Mouse (Mus musculus) kidney, postnatal 36 days (tissue): ENCODE data around the gene Gpr146.

Experiments used
- DNase-seq, 2 experiments: peaks; one replicate each; pipeline ENCODE4 v3.0.0; 2021 to 2022; ENCODE audit warnings: mixed read lengths in 2 of 2

Gene Gpr146

DNA sequence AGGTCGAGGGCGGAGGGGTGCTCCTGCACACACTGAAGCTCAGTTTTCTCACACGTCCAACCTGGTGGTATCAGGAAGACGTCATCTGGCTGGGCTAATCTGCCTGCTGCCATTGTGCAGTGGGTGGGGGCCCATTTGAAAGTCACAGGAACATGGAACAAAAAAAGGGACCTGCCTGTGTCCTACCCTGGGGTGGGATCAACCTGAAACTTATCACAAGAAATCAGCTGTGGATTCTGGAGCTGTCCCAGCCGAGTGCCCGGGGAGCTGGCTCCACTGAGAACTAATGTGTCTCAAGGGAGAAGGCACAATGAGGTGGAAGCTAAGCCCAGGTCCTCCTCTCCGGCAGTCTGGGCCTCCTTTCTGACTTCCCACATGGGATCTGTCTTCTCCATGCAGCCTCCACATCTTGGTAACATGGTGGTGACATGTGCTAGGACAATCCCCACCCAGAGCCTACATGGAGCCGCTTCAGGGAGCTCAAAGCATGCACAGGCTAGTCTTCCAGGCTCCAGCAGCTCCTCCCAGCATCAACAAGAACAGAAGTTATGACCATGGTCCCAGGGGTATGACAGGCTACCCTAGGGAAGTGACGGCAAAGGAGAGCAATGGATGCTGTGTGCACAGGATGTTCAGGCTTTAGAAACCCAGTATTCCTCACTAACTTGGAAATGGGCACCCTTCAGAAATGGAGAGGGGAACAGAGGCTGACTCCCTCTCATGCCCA, 56.5 kb downstream of the Gpr146 start:
- DNase-seq: no peak

DNA sequence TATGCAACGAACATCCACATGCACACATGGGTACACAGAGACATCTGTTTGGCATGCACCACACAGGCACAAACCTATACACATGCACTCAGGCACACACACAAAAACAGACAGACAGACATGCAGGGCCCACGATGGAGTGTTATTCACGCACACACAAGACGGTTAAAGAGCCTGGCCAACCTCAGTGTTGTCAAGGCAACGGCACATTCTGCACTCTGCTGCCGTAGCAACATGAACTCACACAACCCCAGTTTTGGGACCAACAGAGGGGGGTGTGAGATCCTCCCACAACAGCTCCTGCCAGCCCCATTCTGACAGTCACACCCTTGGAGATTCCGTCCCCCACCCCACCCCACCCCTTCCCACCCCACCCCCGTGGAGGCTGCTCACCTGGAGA, 57.4 kb downstream of the Gpr146 start:
- DNase-seq: no peak

DNA sequence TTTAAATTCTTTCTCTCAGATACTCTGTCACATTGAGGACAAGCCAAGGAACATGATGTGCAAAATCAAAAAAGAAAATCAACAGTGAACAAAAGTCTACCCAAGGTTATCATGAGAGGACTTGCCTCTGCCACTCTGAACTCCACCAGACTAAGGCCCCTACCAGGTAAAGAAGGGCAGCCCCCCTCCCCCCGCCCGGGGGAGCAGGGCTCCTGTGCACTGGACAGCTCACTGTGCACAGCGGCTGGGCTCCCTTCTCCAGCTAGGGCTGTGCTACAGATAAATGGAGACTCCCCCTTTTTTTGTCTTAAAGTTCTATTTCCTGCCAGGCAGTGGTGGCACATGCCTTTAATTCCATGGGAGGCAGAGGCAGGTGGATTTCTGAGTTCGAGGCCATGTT, 60.3 kb downstream of the Gpr146 start:
- DNase-seq: no peak

DNA sequence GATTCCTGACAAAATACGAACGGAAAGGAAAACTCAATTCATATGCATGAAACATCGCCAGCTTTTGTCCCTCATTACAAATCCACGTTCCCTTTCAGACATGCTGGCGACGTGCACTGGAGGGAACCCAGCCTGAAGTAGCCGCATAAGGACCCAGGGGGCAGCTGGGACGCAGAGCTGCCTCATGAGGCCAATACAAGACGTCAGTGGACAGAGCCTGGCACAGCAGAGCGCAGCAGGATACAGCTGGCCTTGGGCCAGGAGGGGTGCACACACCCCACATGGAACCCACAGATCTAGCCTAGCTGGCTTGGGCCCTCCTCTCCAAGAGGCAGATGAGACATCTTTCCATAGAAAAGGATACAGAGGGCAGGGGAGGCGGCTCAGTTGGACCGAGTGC, 60.9 kb downstream of the Gpr146 start:
- no peak for DNase-seq

DNA sequence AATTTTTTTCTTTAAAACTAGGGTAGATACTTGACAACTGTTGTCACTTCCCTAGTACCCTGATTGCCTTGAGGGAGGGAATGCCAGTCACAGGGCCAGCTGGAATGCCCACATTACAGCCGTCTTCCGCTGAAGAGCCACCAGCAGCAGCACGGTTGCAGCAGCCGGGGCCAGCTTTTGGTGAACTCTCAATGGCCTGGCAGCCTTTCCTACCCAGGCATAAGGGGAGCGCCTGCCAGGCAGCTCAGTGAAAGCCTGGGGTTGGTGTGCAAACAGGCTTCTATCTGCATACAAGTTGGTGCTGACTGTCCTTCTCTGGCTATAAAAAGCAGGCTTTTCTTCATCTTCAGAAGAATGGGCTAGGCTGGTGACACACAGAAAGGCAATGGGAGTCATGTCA, 63.0 kb downstream of the Gpr146 start:
- no peak for DNase-seq

DNA sequence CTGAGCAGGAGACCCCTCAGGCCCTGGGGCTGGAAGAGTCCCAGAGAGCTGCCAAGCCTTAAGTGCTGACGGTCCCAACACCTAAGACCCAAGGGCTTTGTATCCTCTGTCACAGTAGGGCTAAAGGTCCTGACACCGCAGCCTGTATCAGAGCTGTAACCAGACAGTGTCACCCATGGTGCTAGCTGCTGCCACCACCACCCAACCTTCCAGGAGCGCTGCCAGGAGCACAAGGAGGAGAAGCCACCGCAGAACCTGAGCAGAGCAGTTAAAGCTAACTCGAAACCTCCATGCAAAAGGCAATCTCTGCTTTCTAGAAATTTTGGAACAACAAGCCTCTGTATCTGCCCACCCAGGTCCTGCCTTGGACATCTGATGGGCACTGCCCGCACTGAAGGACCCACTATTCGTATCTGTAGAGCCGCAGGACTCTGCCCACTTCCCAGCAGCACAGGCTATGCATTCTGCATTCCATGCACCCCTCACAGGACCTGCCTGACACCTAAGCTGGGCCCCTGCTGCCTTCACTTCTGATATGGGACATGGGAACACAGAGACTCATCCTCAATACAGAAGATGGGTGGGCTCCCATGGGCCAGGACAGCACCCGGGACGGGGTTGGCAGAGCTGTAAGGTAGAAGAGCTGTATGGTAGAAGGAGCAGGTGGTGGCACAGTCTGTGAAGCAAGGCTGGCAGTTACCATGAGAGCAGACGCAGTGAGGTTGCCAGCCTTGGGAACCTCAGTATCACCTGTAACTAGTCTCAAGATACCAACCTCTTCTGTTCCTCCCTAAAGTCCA, 63.6 kb downstream of the Gpr146 start:
- DNase-seq: no peak

DNA sequence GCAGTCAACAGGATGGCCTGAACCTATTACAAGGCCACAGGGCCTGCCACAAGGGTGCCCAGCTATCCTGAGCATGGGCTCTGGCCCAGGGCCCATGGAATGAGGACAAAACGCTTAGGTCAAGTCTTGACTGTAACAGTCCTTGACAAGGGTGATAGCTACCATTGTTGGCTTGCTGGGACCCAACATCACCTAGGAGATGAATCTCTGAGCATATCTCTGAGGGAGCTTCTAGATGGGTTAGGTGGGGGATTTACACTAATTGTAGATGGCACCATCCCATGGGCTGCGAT, 64.2 kb downstream of the Gpr146 start:
- DNase-seq: no peak

DNA sequence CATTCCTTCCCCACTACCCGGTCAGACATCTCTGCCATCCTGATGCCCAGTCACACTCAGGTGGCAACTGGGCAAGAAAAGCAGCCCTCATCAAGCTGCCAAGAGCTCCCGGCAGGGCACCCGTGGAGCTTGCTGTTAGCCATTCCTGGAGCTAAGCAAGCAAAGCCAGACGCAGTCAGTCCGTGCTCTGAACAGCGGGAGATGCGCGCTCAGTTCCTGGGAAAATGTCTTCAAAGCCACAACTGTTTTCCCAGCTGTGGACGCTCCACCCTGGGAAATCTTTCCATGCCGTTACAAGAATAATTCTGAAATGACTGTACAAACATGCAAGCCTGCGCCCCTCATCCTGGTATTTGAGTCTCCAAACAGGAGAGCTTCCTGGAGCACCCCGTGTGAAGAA, 64.9 kb downstream of the Gpr146 start:
- DNase-seq: no peak

DNA sequence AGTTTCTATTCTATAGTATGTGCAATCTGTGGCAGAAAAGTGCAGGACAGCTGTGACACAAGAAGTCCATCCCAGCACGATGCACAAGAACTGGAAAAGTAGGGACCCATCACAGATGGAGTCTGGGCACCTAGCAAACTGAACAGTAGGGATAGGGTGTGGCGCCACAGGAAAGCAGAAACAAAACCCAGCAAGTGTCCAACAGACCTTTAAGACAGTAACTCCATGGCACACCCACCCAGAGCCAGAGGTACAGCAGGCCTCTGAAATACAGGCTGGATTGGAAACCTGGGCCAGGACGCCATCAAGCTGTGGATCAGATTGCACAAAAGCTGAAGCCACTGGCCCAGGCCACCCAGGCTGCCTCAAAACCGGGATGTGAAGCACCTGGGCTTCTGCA, 65.5 kb downstream of the Gpr146 start:
- DNase-seq: no peak

DNA sequence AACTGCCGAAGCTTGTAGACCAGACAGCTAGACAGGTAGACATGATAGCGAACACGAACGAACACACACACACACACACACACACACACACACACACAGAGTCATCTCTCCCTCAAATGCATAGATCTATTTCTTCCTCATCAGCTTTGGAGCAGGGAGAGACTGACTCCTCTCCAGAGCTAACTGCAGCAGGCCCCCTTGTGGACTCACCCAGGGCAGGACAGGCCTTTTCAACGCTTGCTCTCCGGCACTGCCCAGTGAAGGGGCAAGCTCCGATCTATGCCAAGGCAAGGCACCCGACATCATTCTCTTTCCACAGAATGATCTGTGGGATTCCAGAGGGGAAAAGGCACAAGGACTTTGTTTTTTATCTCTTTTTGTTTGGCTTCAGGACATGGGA, 67.8 kb downstream of the Gpr146 start:
- DNase-seq: peak in 1 of 2 experiments; percentile 36
